Comparison of ENCODE assay signal across 16 mouse cellular contexts in the genomic region with DNA sequence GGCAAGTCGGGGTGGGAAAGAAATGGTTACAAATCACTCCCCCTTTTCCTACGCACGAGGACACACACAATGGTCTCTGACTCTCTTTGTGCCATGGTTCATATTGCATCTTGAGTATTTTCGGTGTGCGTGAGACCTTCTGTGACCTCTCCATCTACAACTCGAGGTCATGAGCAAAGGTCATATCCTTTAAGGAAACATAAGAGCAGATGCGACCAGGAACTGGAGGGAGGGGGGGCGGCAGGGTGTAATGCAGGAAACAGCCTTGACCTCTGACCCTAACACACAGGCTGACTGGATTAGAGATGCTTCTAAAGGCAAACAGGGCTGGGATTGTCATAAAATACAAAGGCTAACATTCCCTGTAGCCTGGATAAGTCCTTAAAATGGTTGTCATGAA.
DNase-seq lines count a peak whose midpoint lies in the region; ATAC-seq lines count a peak whose summit lies in the region.
"Had no signal": no experiment of that assay in that cellular context is flagged by ENCODE, and none has a peak within 500 bp of the region (broad histone marks: within the 10 kb centered on the region; RNA-seq: fewer than 3 reads in every experiment).

No protein-coding gene starts in this region.

- DNase-seq in kidney, postnatal 14 days: peak; percentile 50
- no peak for DNase-seq in kidney, adult 8-10 months
- DNase-seq in R1 (ENCODE audit: low read depth, low spot score): peak; percentile 4
- DNase-seq in adrenal gland, adult 8-10 months: peak; percentile 12
- peak; percentile 62 for DNase-seq in embryonic facial prominence, embryonic 10.5 days (ENCODE audit: low spot score)
- DNase-seq in cerebellum, adult 9-10 months: no peak
- no peak for DNase-seq in ovary, postnatal 14 days (ENCODE audit: low spot score)
- DNase-seq: cerebellum, adult 18-20 months; forebrain, postnatal 0 days; gastrocnemius, postnatal 25 days; thymus, postnatal 36 days had no signal

- H3K4me1 ChIP-seq in embryonic facial prominence, embryonic 10.5 days: peaks cover 23% of the 10 kb centered on the region
- H3K4me1 ChIP-seq in intestine, embryonic 15.5 days (replicated peaks): no peaks in the 10 kb centered on the region
- H3K4me1 ChIP-seq: limb, embryonic 15.5 days had no signal

- H3K36me3 ChIP-seq in embryonic facial prominence, embryonic 10.5 days (replicated peaks): no peaks in the 10 kb centered on the region
- H3K36me3 ChIP-seq in intestine, embryonic 15.5 days: no peaks in the 10 kb centered on the region
- H3K36me3 ChIP-seq: limb, embryonic 15.5 days had no signal

- no peak overlapping the region for H3K4me3 ChIP-seq in embryonic facial prominence, embryonic 10.5 days
- H3K4me3 ChIP-seq in intestine, embryonic 15.5 days (replicated peaks): no peak overlapping the region
- H3K4me3 ChIP-seq: limb, embryonic 15.5 days had no signal

- H3K27ac ChIP-seq in embryonic facial prominence, embryonic 10.5 days (replicated peaks): no peak overlapping the region; the same call in 1 of the 2 replicates
- no peak overlapping the region for H3K27ac ChIP-seq in intestine, embryonic 15.5 days
- H3K27ac ChIP-seq: limb, embryonic 15.5 days had no signal

- H3K27me3 ChIP-seq in embryonic facial prominence, embryonic 10.5 days (replicated peaks; ENCODE audit: low read depth, poor library complexity, severe bottlenecking): 0 out of 2 replicates have a peak, but pooled peaks cover 3% of the 10 kb centered on the region
- H3K27me3 ChIP-seq in intestine, embryonic 15.5 days (replicated peaks): no peaks in the 10 kb centered on the region
- H3K27me3 ChIP-seq: limb, embryonic 15.5 days had no signal

- WGBS in embryonic facial prominence, embryonic 10.5 days: 28% methylated on average over 8 of the region's 8 CpGs
- WGBS in intestine, embryonic 15.5 days: 31% methylated on average over 8 of the region's 8 CpGs

- ATAC-seq in intestine, embryonic 15.5 days: no peak
- ATAC-seq: CD4-positive, CD25-positive, alpha-beta regulatory T cell, adult 4 months; forebrain, postnatal 0 days; inflammation-experienced regulatory T-cells, adult 6 months had no signal

- no peak overlapping the region for H3K4me2 ChIP-seq in intestine, embryonic 15.5 days (replicated peaks)
- H3K4me2 ChIP-seq: heart, embryonic 11.5 days; limb, embryonic 15.5 days had no signal

- no peaks in the 10 kb centered on the region for H3K9me3 ChIP-seq in embryonic facial prominence, embryonic 10.5 days
- no peaks in the 10 kb centered on the region for H3K9me3 ChIP-seq in intestine, embryonic 15.5 days
- H3K9me3 ChIP-seq: limb, embryonic 15.5 days had no signal

- H3K9ac ChIP-seq in intestine, embryonic 15.5 days: no peak overlapping the region
- H3K9ac ChIP-seq: forebrain, postnatal 0 days; limb, embryonic 15.5 days had no signal

Comparison
In these comparisons a context has a peak if more than half of its experiments do, and no peak if none do; other contexts are left out.
1. DNase-seq: peak in kidney, postnatal 14 days (single experiment), R1 (single experiment), adrenal gland, adult 8-10 months (single experiment) and embryonic facial prominence, embryonic 10.5 days (single experiment); none in kidney, adult 8-10 months (0 of 2), cerebellum, adult 9-10 months (single experiment) and ovary, postnatal 14 days (single experiment).